Mouse (Mus musculus): ENCODE results near the gene Zdhhc9.

Gene Zdhhc9

GRCm38 (mm10) chrX:48170368-48170767 is 38.3 kb downstream of the Zdhhc9 start:
- DNase-seq = no peak

GRCm38 (mm10) chrX:48169892-48170291 is 38.8 kb downstream of the Zdhhc9 start:
- DNase-seq = no peak

GRCm38 (mm10) chrX:48158229-48158919 is 50.3 kb downstream of the Zdhhc9 start:
- no peak for DNase-seq

GRCm38 (mm10) chrX:48157396-48157795 is 51.3 kb downstream of the Zdhhc9 start:
- no peak for DNase-seq

- DNase-seq = no peak
Observed at GRCm38 (mm10) chrX:48155489-48155888, 53.2 kb downstream of the Zdhhc9 start.

GRCm38 (mm10) chrX:48153949-48154348 is 54.7 kb downstream of the Zdhhc9 start:
- no peak for DNase-seq

GRCm38 (mm10) chrX:48153414-48153813 is 55.3 kb downstream of the Zdhhc9 start:
- no peak for DNase-seq

GRCm38 (mm10) chrX:48152106-48152505 is 56.6 kb downstream of the Zdhhc9 start:
- DNase-seq = no peak

GRCm38 (mm10) chrX:48147741-48148186 is 60.9 kb downstream of the Zdhhc9 start:
- no peak for DNase-seq

GRCm38 (mm10) chrX:48147226-48147625 is 61.5 kb downstream of the Zdhhc9 start:
- DNase-seq = no peak

GRCm38 (mm10) chrX:48146262-48146661 is 62.4 kb downstream of the Zdhhc9 start, which contains the start of gene Sash3:
Gene Sash3, plus strand, starts transcription at chrX:48146436.
- no peak for DNase-seq

GRCm38 (mm10) chrX:48143415-48144335 is 65.0 kb downstream of the Zdhhc9 start:
- DNase-seq = peak; percentile 43 to 60

GRCm38 (mm10) chrX:48141481-48141880 is 67.2 kb downstream of the Zdhhc9 start:
- no peak for DNase-seq

GRCm38 (mm10) chrX:48140286-48140877 is 68.3 kb downstream of the Zdhhc9 start:
- DNase-seq = no peak

GRCm38 (mm10) chrX:48139368-48140285 is 69.1 kb downstream of the Zdhhc9 start:
- DNase-seq = no peak

- no peak for DNase-seq
Observed at GRCm38 (mm10) chrX:48138539-48139275, 70.0 kb downstream of the Zdhhc9 start.

- no peak for DNase-seq
Observed at GRCm38 (mm10) chrX:48138011-48138410, 70.7 kb downstream of the Zdhhc9 start.

GRCm38 (mm10) chrX:48136935-48137334 is 71.7 kb downstream of the Zdhhc9 start:
- no peak for DNase-seq

GRCm38 (mm10) chrX:48129167-48129566 is 79.5 kb downstream of the Zdhhc9 start:
- no peak for DNase-seq

- no peak for DNase-seq
Observed at GRCm38 (mm10) chrX:48127502-48128218, 81.0 kb downstream of the Zdhhc9 start.
